Mouse (Mus musculus): ENCODE measurements around the gene Palld.

The Palld gene

GRCm38 (mm10) chr8:61628938-61629630 lies 273.4 kb downstream of the Palld start:
- DNase-seq (ENCODE audit: low spot score) = no peak

GRCm38 (mm10) chr8:61626246-61626952 lies 276.1 kb downstream of the Palld start:
- DNase-seq (ENCODE audit: low spot score) = no peak

- no peak for DNase-seq (ENCODE audit: low spot score)
Observed at GRCm38 (mm10) chr8:61625656-61626210, 276.8 kb downstream of the Palld start.

GRCm38 (mm10) chr8:61623485-61624417 lies 278.7 kb downstream of the Palld start:
- DNase-seq (ENCODE audit: low spot score) = peak; percentile 46

- no peak for DNase-seq (ENCODE audit: low spot score)
Observed at GRCm38 (mm10) chr8:61621300-61621699, 281.2 kb downstream of the Palld start.

GRCm38 (mm10) chr8:61617651-61618050 lies 284.8 kb downstream of the Palld start:
- DNase-seq (ENCODE audit: low spot score) = no peak

- no peak for DNase-seq (ENCODE audit: low spot score)
Observed at GRCm38 (mm10) chr8:61617049-61617448, 285.4 kb downstream of the Palld start.

- DNase-seq (ENCODE audit: low spot score) = no peak
Observed at GRCm38 (mm10) chr8:61615711-61616697, 286.5 kb downstream of the Palld start.

GRCm38 (mm10) chr8:61611741-61612140 lies 290.7 kb downstream of the Palld start:
- DNase-seq (ENCODE audit: low spot score) = no peak

GRCm38 (mm10) chr8:61611077-61611476 lies 291.4 kb downstream of the Palld start:
- no peak for DNase-seq (ENCODE audit: low spot score)

- no peak for DNase-seq (ENCODE audit: low spot score)
Observed at GRCm38 (mm10) chr8:61610546-61610945, 291.9 kb downstream of the Palld start.

GRCm38 (mm10) chr8:61607463-61607813 lies 295.1 kb downstream of the Palld start:
- peak; percentile 50 for DNase-seq (ENCODE audit: low spot score)

- DNase-seq (ENCODE audit: low spot score) = peak; percentile 86
Observed at GRCm38 (mm10) chr8:61606795-61607462, 295.6 kb downstream of the Palld start.

- DNase-seq (ENCODE audit: low spot score) = no peak
Observed at GRCm38 (mm10) chr8:61604871-61605270, 297.6 kb downstream of the Palld start.

GRCm38 (mm10) chr8:61596889-61597288 lies 305.6 kb downstream of the Palld start:
- DNase-seq (ENCODE audit: low spot score) = no peak

- peak; percentile 79 for DNase-seq (ENCODE audit: low spot score)
Observed at GRCm38 (mm10) chr8:61591446-61591845, 311.0 kb downstream of the Palld start.

GRCm38 (mm10) chr8:61590551-61591431 lies 311.7 kb downstream of the Palld start:
- peak; percentile 94 for DNase-seq (ENCODE audit: low spot score)

GRCm38 (mm10) chr8:61589972-61590391 lies 312.5 kb downstream of the Palld start:
- DNase-seq (ENCODE audit: low spot score) = peak; percentile 65

- no peak for DNase-seq (ENCODE audit: low spot score)
Observed at GRCm38 (mm10) chr8:61588336-61588735, 314.2 kb downstream of the Palld start.
